Mouse (Mus musculus) layer of hippocampus, adult 8-10 months (tissue): ENCODE data around the gene Fbxl14. TPM values are rescaled to one million over a fixed set of nuclear protein-coding genes. Genes with fewer than 3 reads are reported as not detected.

Experiments used
- DNase-seq, 2 experiments: peaks; one replicate each; pipeline ENCODE4 v3.0.0; 2022; ENCODE audit warnings: low spot score in 2 of 2
- total RNA-seq, 4 experiments: library from RNA; stranded (reverse); gene quantifications; 2 replicates each; pipeline ENCODE4 v1.2.4; 2022

The Fbxl14 gene
- total RNA-seq, 4 experiments from 2014 or later = 33.2 to 34.0 (median 33.8) TPM

GRCm38 (mm10) chr6:119491997-119492629 lies 12.6 kb downstream of the Fbxl14 start:
- no peak for DNase-seq

- DNase-seq = no peak
These were observed 13.2 kb downstream of the Fbxl14 start for GRCm38 (mm10) chr6:119492630-119493014.

GRCm38 (mm10) chr6:119499271-119499670 lies 19.8 kb downstream of the Fbxl14 start:
- no peak for DNase-seq

GRCm38 (mm10) chr6:119500086-119500485 lies 20.6 kb downstream of the Fbxl14 start:
- DNase-seq = no peak

- DNase-seq = no peak
These were observed 22.6 kb downstream of the Fbxl14 start for GRCm38 (mm10) chr6:119502031-119502430.

GRCm38 (mm10) chr6:119504756-119505155 lies 25.3 kb downstream of the Fbxl14 start:
- no peak for DNase-seq

GRCm38 (mm10) chr6:119505525-119506225 lies 26.2 kb downstream of the Fbxl14 start:
- no peak for DNase-seq

- no peak for DNase-seq
These were observed 28.8 kb downstream of the Fbxl14 start for GRCm38 (mm10) chr6:119508221-119508620.

- no peak for DNase-seq
These were observed 29.3 kb downstream of the Fbxl14 start for GRCm38 (mm10) chr6:119508634-119509375.

- DNase-seq = peak in 1 of 2 experiments; percentile 23
These were observed 30.1 kb downstream of the Fbxl14 start for GRCm38 (mm10) chr6:119509437-119510037.

GRCm38 (mm10) chr6:119512701-119513100 lies 33.2 kb downstream of the Fbxl14 start:
- no peak for DNase-seq

- DNase-seq = no peak
These were observed 34.0 kb downstream of the Fbxl14 start for GRCm38 (mm10) chr6:119513452-119513851.

- DNase-seq = no peak
These were observed 34.6 kb downstream of the Fbxl14 start for GRCm38 (mm10) chr6:119514085-119514484.

- DNase-seq = no peak
These were observed 41.3 kb downstream of the Fbxl14 start for GRCm38 (mm10) chr6:119520731-119521130.

GRCm38 (mm10) chr6:119521482-119521900 lies 42.0 kb downstream of the Fbxl14 start:
- peak; percentile 53 to 56 for DNase-seq

GRCm38 (mm10) chr6:119521931-119522391 lies 42.5 kb downstream of the Fbxl14 start:
- DNase-seq = no peak

- no peak for DNase-seq
These were observed 47.0 kb downstream of the Fbxl14 start for GRCm38 (mm10) chr6:119526498-119526897.

- no peak for DNase-seq
These were observed 50.2 kb downstream of the Fbxl14 start for GRCm38 (mm10) chr6:119529659-119530058.
